Mouse (Mus musculus): ENCODE measurements at regions not wholly inside any gene's neighbourhood (a gene's known extent, or its start where the extent isn't known, plus 50 kb on each side); places are given as distances from the start of the nearest gene placed in this dataset.
A peak's percentile ranks its signal among the peaks of the same experiment; 100 is the strongest.

GRCm38 (mm10) chr13:47843541-47844267 is 417.3 kb upstream of the Id4 start:
- Histone ChIP-seq H3K9ac (ENCODE audit: low read length) (no peak overlapping the region), H3K4me1 (replicated peaks; ENCODE audit: control insufficient read depth, insufficient read depth, low read length) (peaks cover 11% of the 10 kb centered on the region), H3K27me3 (ENCODE audit: control insufficient read depth, insufficient read depth, low read depth, low read length) (no peaks in the 10 kb centered on the region), H3K36me3 (ENCODE audit: control insufficient read depth, insufficient read depth, low read length) (no peaks in the 10 kb centered on the region), H3K4me2 (ENCODE audit: low read depth, low read length) (no peak overlapping the region), H3K9me3 (ENCODE audit: control insufficient read depth, low read length) (no peaks in the 10 kb centered on the region), H3K27ac (ENCODE audit: low read length) (no peak overlapping the region), H3K4me3 (ENCODE audit: low read length) (no peak overlapping the region)
- 57% methylated on average over 13 of the region's 13 CpGs for WGBS
- peak; percentile 41; the same call in 1 of the 2 replicates for ATAC-seq (ENCODE audit: low read depth)

- Histone ChIP-seq H3K9ac (ENCODE audit: low read length) (no peak overlapping the region), H3K36me3 (ENCODE audit: control insufficient read depth, insufficient read depth, low read length) (no peaks in the 10 kb centered on the region), H3K27me3 (ENCODE audit: control insufficient read depth, insufficient read depth, low read depth, low read length) (no peaks in the 10 kb centered on the region), H3K4me2 (ENCODE audit: low read depth, low read length) (no peak overlapping the region), H3K27ac (ENCODE audit: low read length) (no peak overlapping the region), H3K4me1 (replicated peaks; ENCODE audit: control insufficient read depth, insufficient read depth, low read length) (peaks cover 16% of the 10 kb centered on the region), H3K4me3 (ENCODE audit: low read length) (no peak overlapping the region), H3K9me3 (ENCODE audit: control insufficient read depth, low read length) (no peaks in the 10 kb centered on the region)
- ATAC-seq (ENCODE audit: low read depth) = no peak
- 92% methylated on average over 3 of the region's 3 CpGs for WGBS
Observed at GRCm38 (mm10) chr13:47846713-47847112, 414.3 kb upstream of the Id4 start.

- Histone ChIP-seq H3K9ac (ENCODE audit: low read length) (no peak overlapping the region), H3K4me1 (replicated peaks; ENCODE audit: control insufficient read depth, insufficient read depth, low read length) (peaks cover 13% of the 10 kb centered on the region), H3K27ac (ENCODE audit: low read length) (peak overlapping the region; percentile 70; the same call in 1 of the 2 replicates), H3K9me3 (ENCODE audit: control insufficient read depth, low read length) (no peaks in the 10 kb centered on the region), H3K36me3 (ENCODE audit: control insufficient read depth, insufficient read depth, low read length) (no peaks in the 10 kb centered on the region), H3K27me3 (ENCODE audit: control insufficient read depth, insufficient read depth, low read depth, low read length) (no peaks in the 10 kb centered on the region), H3K4me3 (ENCODE audit: low read length) (no peak overlapping the region), H3K4me2 (ENCODE audit: low read depth, low read length) (peak overlapping the region; percentile 43)
- 33% methylated on average over 11 of the region's 11 CpGs for WGBS
- ATAC-seq (ENCODE audit: low read depth) = peak; percentile 92
Observed at GRCm38 (mm10) chr13:47848371-47849188, 412.4 kb upstream of the Id4 start.

DNA sequence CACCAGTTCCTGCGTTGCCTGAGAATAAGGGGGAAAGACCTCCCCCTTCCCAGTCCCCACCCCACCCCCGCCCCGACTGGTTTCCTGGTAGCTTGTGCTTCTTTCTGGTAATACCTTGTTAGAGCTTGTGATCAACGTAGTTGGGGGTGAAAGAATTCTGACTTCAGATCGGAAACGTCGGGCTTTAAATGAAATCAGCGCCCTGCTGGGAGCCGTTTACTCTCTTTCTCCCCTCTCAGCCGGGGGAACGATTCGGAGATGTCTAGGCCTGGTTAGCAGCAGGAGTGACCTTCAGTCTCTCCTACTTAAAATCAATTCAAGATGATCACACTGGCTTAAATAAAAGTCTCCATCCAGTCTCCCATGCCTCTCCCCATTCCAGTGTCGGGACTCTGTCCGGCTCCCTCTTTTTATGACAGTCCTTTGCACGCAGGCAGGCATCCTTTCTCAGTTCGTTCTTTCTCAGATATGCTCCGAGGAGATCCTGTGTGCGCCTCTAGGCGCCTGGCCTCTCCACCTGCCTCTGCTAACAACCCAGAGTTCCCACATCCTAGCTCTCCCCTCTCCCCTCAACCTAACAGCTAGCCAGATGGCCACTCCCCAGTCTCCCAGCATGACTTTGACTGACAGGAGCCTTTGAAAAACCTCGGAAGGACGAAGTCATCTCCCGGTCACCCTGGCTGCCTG is 405.5 kb upstream of the Id4 start:
- 10% methylated on average over 22 of the region's 22 CpGs for WGBS
- H3K4me2 ChIP-seq (ENCODE audit: low read depth, low read length) = peak overlapping the region; percentile 21
- H3K4me3 ChIP-seq (ENCODE audit: low read length) = no peak overlapping the region
- H3K27me3 ChIP-seq (ENCODE audit: control insufficient read depth, insufficient read depth, low read depth, low read length) = no peaks in the 10 kb centered on the region
- H3K9ac ChIP-seq (ENCODE audit: low read length) = no peak overlapping the region
- H3K27ac ChIP-seq (ENCODE audit: low read length) = no peak overlapping the region
- peaks cover 7% of the 10 kb centered on the region for H3K4me1 ChIP-seq (replicated peaks; ENCODE audit: control insufficient read depth, insufficient read depth, low read length)
- H3K36me3 ChIP-seq (ENCODE audit: control insufficient read depth, insufficient read depth, low read length) = no peaks in the 10 kb centered on the region
- ATAC-seq (ENCODE audit: low read depth) = no peak
- H3K9me3 ChIP-seq (ENCODE audit: control insufficient read depth, low read length) = no peaks in the 10 kb centered on the region

- Histone ChIP-seq H3K36me3 (ENCODE audit: control insufficient read depth, insufficient read depth, low read length) (no peaks in the 10 kb centered on the region), H3K9ac (ENCODE audit: low read length) (no peak overlapping the region), H3K27ac (ENCODE audit: low read length) (no peak overlapping the region), H3K4me1 (replicated peaks; ENCODE audit: control insufficient read depth, insufficient read depth, low read length) (peaks cover 7% of the 10 kb centered on the region), H3K9me3 (ENCODE audit: control insufficient read depth, low read length) (no peaks in the 10 kb centered on the region), H3K4me2 (ENCODE audit: low read depth, low read length) (no peak overlapping the region), H3K4me3 (ENCODE audit: low read length) (no peak overlapping the region), H3K27me3 (ENCODE audit: control insufficient read depth, insufficient read depth, low read depth, low read length) (no peaks in the 10 kb centered on the region)
- ATAC-seq (ENCODE audit: low read depth) = no peak
- 80% methylated on average over 4 of the region's 4 CpGs for WGBS
Observed at GRCm38 (mm10) chr13:47858946-47859345, 402.1 kb upstream of the Id4 start.

GRCm38 (mm10) chr13:47860316-47860715 is 400.7 kb upstream of the Id4 start:
- Histone ChIP-seq H3K4me3 (ENCODE audit: low read length) (no peak overlapping the region), H3K9me3 (ENCODE audit: control insufficient read depth, low read length) (no peaks in the 10 kb centered on the region), H3K36me3 (ENCODE audit: control insufficient read depth, insufficient read depth, low read length) (no peaks in the 10 kb centered on the region), H3K27me3 (ENCODE audit: control insufficient read depth, insufficient read depth, low read depth, low read length) (no peaks in the 10 kb centered on the region), H3K4me2 (ENCODE audit: low read depth, low read length) (no peak overlapping the region), H3K4me1 (replicated peaks; ENCODE audit: control insufficient read depth, insufficient read depth, low read length) (peaks cover 5% of the 10 kb centered on the region), H3K9ac (ENCODE audit: low read length) (no peak overlapping the region), H3K27ac (ENCODE audit: low read length) (no peak overlapping the region)
- ATAC-seq (ENCODE audit: low read depth) = no peak
- 55% methylated on average over 8 of the region's 8 CpGs for WGBS

DNA sequence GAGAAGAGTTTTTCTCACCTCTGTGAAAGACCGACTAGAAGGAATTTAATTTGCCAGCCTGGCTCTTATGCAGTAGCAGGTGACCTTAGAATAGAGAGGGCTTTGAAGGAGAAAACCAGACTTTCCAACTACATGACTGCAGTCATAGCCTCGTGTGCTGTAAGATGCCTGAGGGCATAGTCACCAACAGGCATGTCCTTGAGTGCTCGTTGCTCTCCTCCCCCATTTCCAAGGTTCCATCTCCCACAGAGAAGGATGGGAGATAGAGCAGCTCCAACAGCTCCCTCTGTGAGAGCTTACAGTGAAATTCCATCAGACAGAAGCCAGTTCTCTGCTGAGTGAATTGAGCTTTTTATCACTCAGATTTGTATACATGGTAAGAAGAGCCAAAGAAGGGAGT is 398.1 kb upstream of the Id4 start:
- ATAC-seq (ENCODE audit: low read depth) = peak; percentile 38; the same call in 1 of the 2 replicates
- no peak overlapping the region for H3K4me3 ChIP-seq (ENCODE audit: low read length)
- H3K4me1 ChIP-seq (replicated peaks; ENCODE audit: control insufficient read depth, insufficient read depth, low read length) = peaks cover 5% of the 10 kb centered on the region
- H3K36me3 ChIP-seq (ENCODE audit: control insufficient read depth, insufficient read depth, low read length) = no peaks in the 10 kb centered on the region
- H3K4me2 ChIP-seq (ENCODE audit: low read depth, low read length) = no peak overlapping the region
- 41% methylated on average over 3 of the region's 3 CpGs for WGBS
- no peak overlapping the region for H3K27ac ChIP-seq (ENCODE audit: low read length)
- H3K9ac ChIP-seq (ENCODE audit: low read length) = no peak overlapping the region
- no peaks in the 10 kb centered on the region for H3K9me3 ChIP-seq (ENCODE audit: control insufficient read depth, low read length)
- H3K27me3 ChIP-seq (ENCODE audit: control insufficient read depth, insufficient read depth, low read depth, low read length) = no peaks in the 10 kb centered on the region

- no peak for ATAC-seq (ENCODE audit: low read depth)
- 55% methylated on average over 4 of the region's 4 CpGs for WGBS
- Histone ChIP-seq H3K4me1 (replicated peaks; ENCODE audit: control insufficient read depth, insufficient read depth, low read length) (no peaks in the 10 kb centered on the region), H3K9ac (ENCODE audit: low read length) (no peak overlapping the region), H3K4me3 (ENCODE audit: low read length) (no peak overlapping the region), H3K27ac (ENCODE audit: low read length) (no peak overlapping the region), H3K9me3 (ENCODE audit: control insufficient read depth, low read length) (no peaks in the 10 kb centered on the region), H3K4me2 (ENCODE audit: low read depth, low read length) (no peak overlapping the region), H3K36me3 (ENCODE audit: control insufficient read depth, insufficient read depth, low read length) (no peaks in the 10 kb centered on the region), H3K27me3 (ENCODE audit: control insufficient read depth, insufficient read depth, low read depth, low read length) (no peaks in the 10 kb centered on the region)
Observed at GRCm38 (mm10) chr13:47868656-47869055, 392.4 kb upstream of the Id4 start.

Measured in lung, embryonic 16.5 days (tissue).